Mouse (Mus musculus): ENCODE data around the gene Ctsll3.

Ctsll3 gene

GRCm38 (mm10) chr13:60802749-60803148, at the start of gene Ctsll3:
Gene Ctsll3 (minus strand): TSS chr13:60802849.
- DNase-seq, result no peak

GRCm38 (mm10) chr13:60848241-60849120, 45.8 kb upstream of the Ctsll3 start:
- DNase-seq, result no peak

- no peak for DNase-seq
These were observed 40.5 kb upstream of the Ctsll3 start for GRCm38 (mm10) chr13:60843153-60843552.

GRCm38 (mm10) chr13:60842703-60843102, 40.1 kb upstream of the Ctsll3 start:
- DNase-seq, result no peak

- DNase-seq, result no peak
These were observed 36.8 kb upstream of the Ctsll3 start for GRCm38 (mm10) chr13:60839353-60839902.

GRCm38 (mm10) chr13:60826052-60826451, 23.4 kb upstream of the Ctsll3 start:
- peak in 1 of 2 experiments; percentile 17 for DNase-seq

- DNase-seq, result no peak
These were observed 18.0 kb upstream of the Ctsll3 start for GRCm38 (mm10) chr13:60820486-60821175.

- DNase-seq, result no peak
These were observed 16.8 kb upstream of the Ctsll3 start for GRCm38 (mm10) chr13:60819469-60819868.

GRCm38 (mm10) chr13:60813722-60814121, 11.1 kb upstream of the Ctsll3 start:
- no peak for DNase-seq

GRCm38 (mm10) chr13:60812768-60813167, 10.1 kb upstream of the Ctsll3 start:
- no peak for DNase-seq

GRCm38 (mm10) chr13:60809690-60810089, 7.0 kb upstream of the Ctsll3 start:
- no peak for DNase-seq

GRCm38 (mm10) chr13:60789466-60789865, 13.2 kb downstream of the Ctsll3 start:
- DNase-seq, result no peak

GRCm38 (mm10) chr13:60786264-60786663, 16.4 kb downstream of the Ctsll3 start, which contains the start of gene BC051665:
Gene BC051665 (minus strand): TSS chr13:60786364.
- no peak for DNase-seq

GRCm38 (mm10) chr13:60783301-60783700, 19.3 kb downstream of the Ctsll3 start:
- no peak for DNase-seq

- DNase-seq, result no peak
These were observed 22.1 kb downstream of the Ctsll3 start for GRCm38 (mm10) chr13:60780534-60780933.

- DNase-seq, result no peak
These were observed 41.5 kb downstream of the Ctsll3 start for GRCm38 (mm10) chr13:60761161-60761560.

- DNase-seq, result no peak
These were observed 42.3 kb downstream of the Ctsll3 start for GRCm38 (mm10) chr13:60760392-60760791.

- peak in 1 of 2 experiments; percentile 42 for DNase-seq
These were observed 43.5 kb downstream of the Ctsll3 start for GRCm38 (mm10) chr13:60759136-60759535.

GRCm38 (mm10) chr13:60757292-60757691, 45.4 kb downstream of the Ctsll3 start:
- no peak for DNase-seq

GRCm38 (mm10) chr13:60755251-60755650, 47.4 kb downstream of the Ctsll3 start:
- no peak for DNase-seq

- no peak for DNase-seq
These were observed 49.4 kb downstream of the Ctsll3 start for GRCm38 (mm10) chr13:60753216-60753615.

- no peak for DNase-seq
These were observed 51.7 kb downstream of the Ctsll3 start for GRCm38 (mm10) chr13:60750930-60751329.

GRCm38 (mm10) chr13:60748556-60748955, 54.1 kb downstream of the Ctsll3 start:
- DNase-seq, result no peak

Data from spleen, adult 18-20 months (tissue).